Mouse (Mus musculus): ENCODE data around the gene Coro1a. TPM values are rescaled to one million over a fixed set of nuclear protein-coding genes. Genes with fewer than 3 reads are reported as not detected.
"Not testable (repeated sequence)": the region's sequence is repeated elsewhere in the genome, so short reads cannot be mapped to it uniquely, and the experiment has no call there.

Coro1a gene
- polyA plus RNA-seq, 1 experiment, result 204 TPM

DNA sequence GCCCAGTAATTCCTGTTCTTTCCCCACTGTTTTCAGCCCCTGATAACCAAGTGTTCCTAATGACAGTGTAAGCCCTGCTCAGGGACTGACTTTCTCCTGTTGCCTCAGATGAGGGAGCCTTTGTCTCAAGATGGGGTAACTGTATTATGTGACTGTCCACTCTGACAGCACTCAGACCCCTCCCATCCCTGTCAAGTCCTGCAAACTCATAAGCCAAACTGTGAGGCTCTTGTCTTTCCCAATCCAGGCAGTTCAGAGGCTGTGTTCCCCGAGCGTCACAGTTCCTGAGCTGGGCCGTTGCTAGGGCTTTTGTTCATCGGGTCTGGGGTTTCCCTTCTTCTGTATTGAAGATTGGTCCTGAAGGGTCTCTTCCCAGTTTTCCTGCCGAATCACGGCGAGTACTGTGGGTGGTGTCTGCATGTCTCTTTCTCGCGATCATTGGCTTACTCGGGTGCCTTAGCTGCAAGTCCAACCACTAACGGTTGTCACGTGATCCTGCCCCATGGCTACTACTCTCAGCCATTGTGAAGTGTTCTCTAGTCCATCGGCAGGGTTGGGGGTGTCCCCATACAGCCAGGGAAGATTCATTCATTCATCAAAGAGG is 32.6 kb upstream of the Coro1a start:
- TF ChIP-seq CTCF (IDR thresholded peaks at IDR 0.05; ENCODE audit: extremely low read depth, insufficient read depth, low read length), result no peak
- TF ChIP-seq POLR2A (IDR thresholded peaks at IDR 0.05; ENCODE audit: extremely low read depth, insufficient read depth, low read length), result no peak
- Histone ChIP-seq H3K4me3 (ENCODE audit: insufficient read depth, low read length) (no peak overlapping the region), H3K27ac (ENCODE audit: insufficient read depth, low read length) (0 out of 2 replicates have a peak overlapping the region, but pooled peaks have one; percentile 15), H3K4me1 (ENCODE audit: control insufficient read depth, insufficient read depth, low read length) (peaks cover 10% of the 10 kb centered on the region)

DNA sequence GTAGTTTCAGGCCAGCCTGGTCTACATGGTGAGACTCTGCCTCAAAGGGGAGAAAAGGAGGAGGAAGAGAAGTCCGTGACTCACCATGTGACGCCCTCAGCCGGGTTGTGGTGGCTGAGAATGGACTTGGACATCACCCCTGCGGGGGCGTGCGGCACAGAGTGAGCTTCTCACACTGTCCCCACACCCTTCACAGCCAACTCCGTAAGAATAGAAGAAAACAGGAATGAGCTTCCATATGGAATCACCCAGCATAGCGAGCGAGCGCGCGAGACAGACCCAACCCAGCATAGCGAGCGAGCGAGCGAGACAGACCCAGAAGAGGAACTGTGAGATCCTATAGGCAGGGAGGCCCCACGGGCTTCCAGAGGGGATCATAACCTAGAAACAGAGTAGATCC is 32.0 kb upstream of the Coro1a start:
- Histone ChIP-seq H3K4me1 (ENCODE audit: control insufficient read depth, insufficient read depth, low read length) (peaks cover 10% of the 10 kb centered on the region), H3K4me3 (ENCODE audit: insufficient read depth, low read length) (no peak overlapping the region), H3K27ac (ENCODE audit: insufficient read depth, low read length) (0 out of 2 replicates have a peak overlapping the region, but pooled peaks have one; percentile 15)
- TF ChIP-seq POLR2A (IDR thresholded peaks at IDR 0.05; ENCODE audit: extremely low read depth, insufficient read depth, low read length), result no peak
- no peak for TF ChIP-seq CTCF (IDR thresholded peaks at IDR 0.05; ENCODE audit: extremely low read depth, insufficient read depth, low read length)

DNA sequence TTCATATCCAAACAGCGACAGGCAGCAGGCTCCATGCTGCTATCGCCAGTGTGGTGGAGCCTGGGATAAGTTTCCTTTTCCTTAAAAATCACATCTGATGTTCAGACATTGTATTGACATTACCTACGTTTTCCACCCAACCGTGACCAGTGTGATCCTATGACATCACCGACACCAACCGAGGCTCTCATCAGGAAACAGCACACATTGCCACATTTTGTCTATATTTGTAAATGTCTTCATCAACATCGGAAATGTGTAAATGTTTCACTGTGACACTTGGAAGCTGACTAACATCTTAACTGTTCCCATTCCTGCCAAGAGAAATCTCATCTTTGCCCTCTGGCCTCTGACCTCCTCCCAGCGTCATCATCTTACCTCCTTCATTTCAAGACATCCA is 28.5 kb upstream of the Coro1a start:
- H3K4me3 ChIP-seq (ENCODE audit: insufficient read depth, low read length), result no peak overlapping the region
- TF ChIP-seq CTCF (IDR thresholded peaks at IDR 0.05; ENCODE audit: extremely low read depth, insufficient read depth, low read length) (no peak), POLR2A (IDR thresholded peaks at IDR 0.05; ENCODE audit: extremely low read depth, insufficient read depth, low read length) (no peak)
- no peak overlapping the region for H3K27ac ChIP-seq (ENCODE audit: insufficient read depth, low read length)
- H3K4me1 ChIP-seq (ENCODE audit: control insufficient read depth, insufficient read depth, low read length), result peaks cover 9% of the 10 kb centered on the region

DNA sequence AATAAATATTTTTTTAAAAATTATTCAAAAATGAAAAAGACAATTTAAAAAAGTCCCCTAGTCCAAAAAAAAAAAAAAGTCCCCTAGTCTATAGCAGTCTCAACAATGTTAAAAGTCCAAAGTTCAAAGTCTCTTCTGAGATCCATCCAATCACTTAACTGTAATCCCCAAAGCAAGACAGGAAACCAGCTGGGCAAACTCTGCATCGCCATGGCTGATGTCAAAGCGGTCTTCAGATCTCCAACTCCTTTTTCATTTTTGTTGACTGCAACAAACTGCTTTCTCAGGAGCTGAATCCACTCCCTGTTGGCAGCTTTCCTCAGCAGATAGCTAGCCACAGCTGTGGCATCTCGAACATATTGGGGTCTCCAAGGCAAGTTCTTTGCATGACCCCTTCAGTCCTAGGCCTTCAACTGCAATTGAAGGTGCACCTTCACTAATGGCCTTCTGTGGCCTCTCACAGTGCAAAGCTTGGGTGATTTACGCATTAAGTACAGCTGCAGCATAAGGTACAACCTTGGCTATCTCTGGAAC is 22.7 kb upstream of the Coro1a start:
- H3K4me1 ChIP-seq (ENCODE audit: control insufficient read depth, insufficient read depth, low read length); H3K4me3 ChIP-seq (ENCODE audit: insufficient read depth, low read length); H3K27ac ChIP-seq (ENCODE audit: insufficient read depth, low read length): not testable (repeated sequence)

DNA sequence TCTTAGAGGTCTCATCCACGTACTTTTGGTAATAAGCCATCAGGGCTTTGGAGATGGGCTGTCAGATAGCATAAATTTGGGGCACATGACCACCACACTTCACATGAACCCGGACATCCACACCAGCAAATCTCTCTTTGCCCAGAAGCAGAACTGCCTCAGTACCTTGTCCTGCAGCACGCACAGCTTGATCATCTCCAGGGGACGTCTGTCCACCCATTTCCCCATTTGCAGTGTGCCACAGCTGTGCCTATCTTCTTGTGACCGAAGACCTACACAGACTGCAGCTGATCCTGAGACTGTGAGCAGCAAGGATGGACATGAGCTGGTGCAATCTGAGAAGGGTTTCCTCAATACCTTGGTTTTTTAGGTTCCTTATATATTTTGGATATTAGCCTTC is 18.1 kb upstream of the Coro1a start:
- TF ChIP-seq CTCF (IDR thresholded peaks at IDR 0.05; ENCODE audit: extremely low read depth, insufficient read depth, low read length) (no peak), POLR2A (IDR thresholded peaks at IDR 0.05; ENCODE audit: extremely low read depth, insufficient read depth, low read length) (no peak)
- H3K4me3 ChIP-seq (ENCODE audit: insufficient read depth, low read length), result no peak overlapping the region
- H3K4me1 ChIP-seq (ENCODE audit: control insufficient read depth, insufficient read depth, low read length), result no peaks in the 10 kb centered on the region

DNA sequence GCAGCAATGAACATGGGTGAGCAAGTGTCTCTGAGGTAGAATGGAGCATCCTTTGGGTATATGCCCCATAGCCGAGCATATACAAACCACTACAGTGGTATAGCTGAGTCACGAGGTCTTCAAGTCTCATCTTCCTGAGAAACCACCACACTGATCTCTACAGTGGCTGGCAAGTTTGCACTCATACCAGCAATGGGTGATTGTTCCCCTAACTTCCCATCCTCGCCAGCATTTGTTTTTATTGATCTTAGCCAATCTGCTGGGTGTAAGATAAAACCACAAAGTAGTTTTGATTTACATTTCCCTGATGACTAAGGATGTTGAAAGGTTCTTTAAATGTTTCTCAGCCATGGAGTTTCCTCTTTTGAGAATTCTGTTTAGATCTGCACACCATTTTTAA is 17.5 kb upstream of the Coro1a start:
- TF ChIP-seq POLR2A (IDR thresholded peaks at IDR 0.05; ENCODE audit: extremely low read depth, insufficient read depth, low read length) (no peak), CTCF (IDR thresholded peaks at IDR 0.05; ENCODE audit: extremely low read depth, insufficient read depth, low read length) (no peak)
- Histone ChIP-seq H3K4me1 (ENCODE audit: control insufficient read depth, insufficient read depth, low read length) (no peaks in the 10 kb centered on the region), H3K27ac (ENCODE audit: insufficient read depth, low read length) (no peak overlapping the region), H3K4me3 (ENCODE audit: insufficient read depth, low read length) (no peak overlapping the region)

More for the DNA sequence above, 18.1 kb upstream of the Coro1a start:
- H3K27ac ChIP-seq (ENCODE audit: insufficient read depth, low read length), result no peak overlapping the region

DNA sequence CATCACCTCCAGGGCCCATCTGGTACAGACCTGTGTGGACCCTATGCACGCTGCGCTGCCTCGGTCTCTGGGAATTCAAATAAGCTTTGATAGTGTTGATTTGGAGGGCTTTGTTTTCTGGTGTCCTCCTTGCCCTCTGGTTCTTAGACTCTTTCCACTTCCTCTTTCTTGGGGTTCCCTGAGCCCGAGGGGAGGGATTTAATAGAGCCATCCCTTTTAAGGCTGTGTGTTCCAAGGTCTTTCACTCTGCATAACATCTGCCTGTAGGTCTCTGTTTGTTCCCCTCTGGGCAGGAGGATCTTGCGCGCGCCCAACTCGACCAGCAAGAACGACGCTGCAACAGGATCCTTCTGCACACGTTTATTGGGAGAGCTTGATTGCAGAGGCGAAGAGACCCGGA is 14.0 kb upstream of the Coro1a start:
- no peak overlapping the region for H3K27ac ChIP-seq (ENCODE audit: insufficient read depth, low read length)
- TF ChIP-seq CTCF (IDR thresholded peaks at IDR 0.05; ENCODE audit: extremely low read depth, insufficient read depth, low read length), result no peak
- TF ChIP-seq POLR2A (IDR thresholded peaks at IDR 0.05; ENCODE audit: extremely low read depth, insufficient read depth, low read length), result no peak
- H3K4me1 ChIP-seq (ENCODE audit: control insufficient read depth, insufficient read depth, low read length), result no peaks in the 10 kb centered on the region
- no peak overlapping the region for H3K4me3 ChIP-seq (ENCODE audit: insufficient read depth, low read length)

DNA sequence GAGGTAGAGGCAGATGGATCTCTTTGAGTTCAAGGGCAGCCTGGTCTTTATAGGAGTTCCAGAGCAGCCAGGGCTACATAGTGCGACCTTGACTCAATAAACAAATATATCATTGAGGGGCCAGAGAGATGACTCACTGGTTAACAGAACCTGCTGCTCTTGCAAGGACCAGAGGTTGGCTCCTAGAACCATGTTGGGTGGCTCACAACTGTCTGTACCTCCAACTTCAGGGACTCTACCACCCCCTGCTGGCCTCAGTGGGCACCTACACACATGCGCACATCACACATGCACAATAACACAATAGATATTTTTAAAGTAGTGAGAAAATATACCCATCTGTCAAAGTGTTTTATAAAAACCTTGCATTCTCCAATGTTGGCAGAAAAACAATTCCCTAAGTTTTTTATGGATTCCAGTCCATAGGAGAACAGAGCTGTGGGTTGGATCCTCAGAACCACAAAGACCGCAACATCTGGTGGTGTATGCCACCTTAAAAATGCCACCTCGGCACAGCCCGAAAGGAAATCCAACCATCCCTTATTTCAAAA is 11.3 kb upstream of the Coro1a start:
- peaks cover 3% of the 10 kb centered on the region for H3K4me1 ChIP-seq (ENCODE audit: control insufficient read depth, insufficient read depth, low read length)
- no peak overlapping the region for H3K4me3 ChIP-seq (ENCODE audit: insufficient read depth, low read length)
- H3K27ac ChIP-seq (ENCODE audit: insufficient read depth, low read length), result no peak overlapping the region
- TF ChIP-seq POLR2A (IDR thresholded peaks at IDR 0.05; ENCODE audit: extremely low read depth, insufficient read depth, low read length) (no peak), CTCF (IDR thresholded peaks at IDR 0.05; ENCODE audit: extremely low read depth, insufficient read depth, low read length) (peak; percentile 47; the same call in 1 of the 2 replicates)

DNA sequence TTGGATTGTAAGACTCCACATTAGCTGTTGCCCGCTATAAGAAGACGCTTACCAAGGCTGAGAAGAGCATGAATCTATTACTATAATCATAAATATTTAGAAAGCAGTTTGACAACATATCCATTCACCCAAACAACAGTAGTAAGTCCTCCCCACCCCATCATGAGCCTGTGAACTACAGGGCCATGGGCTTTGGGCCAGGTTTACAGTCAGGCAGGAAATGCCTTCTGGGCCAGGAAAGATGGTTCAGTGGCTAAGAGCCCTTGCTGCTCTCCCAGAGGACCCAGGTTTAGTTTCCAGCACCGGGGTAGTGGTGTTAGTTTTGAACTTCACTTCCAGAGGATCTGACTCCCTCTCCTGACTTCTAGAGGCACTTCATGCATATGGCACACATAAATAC is 10.0 kb upstream of the Coro1a start:
- TF ChIP-seq POLR2A (IDR thresholded peaks at IDR 0.05; ENCODE audit: extremely low read depth, insufficient read depth, low read length), result no peak
- TF ChIP-seq CTCF (IDR thresholded peaks at IDR 0.05; ENCODE audit: extremely low read depth, insufficient read depth, low read length), result no peak
- Histone ChIP-seq H3K27ac (ENCODE audit: insufficient read depth, low read length) (no peak overlapping the region), H3K4me1 (ENCODE audit: control insufficient read depth, insufficient read depth, low read length) (peaks cover 3% of the 10 kb centered on the region), H3K4me3 (ENCODE audit: insufficient read depth, low read length) (no peak overlapping the region)

DNA sequence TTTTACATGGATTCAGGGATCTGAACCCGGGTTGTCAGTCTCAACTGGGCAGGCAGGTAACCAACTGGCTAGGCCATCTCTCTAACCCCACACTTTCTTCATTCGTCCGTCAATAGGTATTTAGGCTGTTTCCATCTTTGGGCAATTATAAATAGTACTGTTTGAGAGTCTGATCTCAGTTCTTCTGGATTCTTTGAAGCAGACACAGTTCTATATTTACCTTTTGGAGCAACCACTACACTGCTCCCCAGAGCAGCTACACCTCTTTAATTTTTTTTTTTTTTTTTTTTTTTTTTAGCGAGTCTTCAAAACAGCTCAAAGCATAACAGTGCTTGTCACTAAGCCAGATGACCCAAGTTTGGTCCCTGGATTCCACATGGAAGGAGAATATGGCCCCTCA is 8.1 kb upstream of the Coro1a start:
- no peak for TF ChIP-seq CTCF (IDR thresholded peaks at IDR 0.05; ENCODE audit: extremely low read depth, insufficient read depth, low read length)
- TF ChIP-seq POLR2A (IDR thresholded peaks at IDR 0.05; ENCODE audit: extremely low read depth, insufficient read depth, low read length), result no peak
- Histone ChIP-seq H3K4me1 (ENCODE audit: control insufficient read depth, insufficient read depth, low read length) (peaks cover 3% of the 10 kb centered on the region), H3K4me3 (ENCODE audit: insufficient read depth, low read length) (no peak overlapping the region), H3K27ac (ENCODE audit: insufficient read depth, low read length) (no peak overlapping the region)
